Mouse (Mus musculus) large intestine, adult 2 months (tissue): ENCODE data around the gene Gm26938. TPM values are rescaled to one million over a fixed set of nuclear protein-coding genes. Genes with fewer than 3 reads are reported as not detected.
A peak's percentile ranks its signal among the peaks of the same experiment; 100 is the strongest.

Source experiments
- DNase-seq: peaks from one replicate; pipeline ENCODE4 v3.0.0-alpha.2; 2012; ENCODE audit warnings: low read depth, low spot score
- WGBS: fragments of 180-500 bp; shearing (Covaris S2); methylation state at CpG from one replicate; pipeline ENCODE4 v1.1.7; 2018; 5-methylcytosine and 5-hydroxymethylcytosine counted together
- polyA plus RNA-seq: library from polyadenylated mRNA; depleted of rRNA; stranded (reverse); fragments of >200 nt; gene quantifications from 2 replicates; pipeline ENCODE4 v1.2.3, GENCODE M21; 2012

The Gm26938 gene
- polyA plus RNA-seq, 1 experiment: not detected

DNA sequence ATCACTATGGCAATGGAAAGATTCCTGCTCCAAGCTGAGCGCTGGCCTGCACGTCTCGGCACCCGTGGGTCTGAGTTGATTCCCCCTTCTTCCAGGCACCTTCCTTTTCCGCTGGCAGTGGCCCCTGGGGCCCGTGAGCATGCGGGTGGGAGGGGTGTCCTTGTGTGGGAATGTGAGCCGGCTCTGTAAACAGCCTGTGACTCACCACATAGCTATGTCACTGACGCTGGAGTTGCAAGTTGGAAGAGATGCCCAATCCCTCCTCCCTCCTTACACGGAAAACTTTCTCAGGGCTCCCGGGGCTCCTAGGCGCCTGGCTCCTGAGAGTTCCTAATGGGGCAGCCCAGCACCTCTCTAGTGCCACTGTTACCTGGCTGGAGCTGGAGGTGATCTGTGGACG lies 29.3 kb downstream of the Gm26938 start:
- 7% methylated on average over 13 of the region's 13 CpGs for WGBS
- no peak for DNase-seq

- 63% methylated on average over 9 of the region's 9 CpGs for WGBS
- no peak for DNase-seq
These were observed 30.1 kb downstream of the Gm26938 start for GRCm38 (mm10) chr5:139796001-139796620.

DNA sequence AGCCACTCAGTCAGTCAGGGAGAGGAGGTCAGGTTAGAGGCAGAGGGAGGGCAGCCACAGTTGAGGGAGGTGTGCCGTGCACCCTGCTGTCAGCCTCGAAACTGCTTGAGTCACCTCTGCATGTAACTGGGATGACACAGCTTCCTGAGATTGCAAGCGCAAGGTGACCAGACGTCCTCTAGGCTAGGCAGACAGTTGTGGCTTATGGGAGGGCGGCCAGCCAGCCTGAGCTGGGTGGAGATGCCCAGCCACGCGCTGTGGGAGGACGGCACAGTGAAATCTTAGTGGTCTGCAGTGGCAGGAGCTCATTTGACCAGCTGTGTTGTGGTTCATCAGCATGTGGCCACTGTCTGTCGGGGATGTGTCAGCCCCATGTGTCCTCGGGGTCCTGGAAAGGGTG lies 31.3 kb downstream of the Gm26938 start:
- 40% methylated on average over 10 of the region's 10 CpGs for WGBS
- DNase-seq: no peak

DNA sequence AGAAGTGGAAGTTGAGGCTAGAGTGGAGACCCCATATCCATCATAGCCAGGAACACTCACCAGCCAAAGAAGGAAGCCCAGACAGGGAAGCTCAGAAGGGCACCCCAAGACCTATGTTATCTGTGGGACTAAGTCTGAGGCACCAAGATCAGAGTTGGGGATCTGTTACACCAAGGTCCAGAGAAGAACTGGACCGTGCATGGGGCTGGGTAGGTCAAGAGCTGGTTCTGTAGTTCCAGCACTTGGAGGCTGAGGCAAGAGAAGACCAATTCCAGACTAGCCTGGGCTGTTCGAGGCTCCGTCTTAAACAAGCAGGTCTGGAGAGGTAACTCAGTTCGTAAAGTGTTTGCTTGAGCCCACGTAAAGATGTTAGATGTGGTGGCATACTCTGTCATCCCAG lies 32.1 kb downstream of the Gm26938 start:
- WGBS: 61% methylated on average over 5 of the region's 5 CpGs
- DNase-seq: no peak

DNA sequence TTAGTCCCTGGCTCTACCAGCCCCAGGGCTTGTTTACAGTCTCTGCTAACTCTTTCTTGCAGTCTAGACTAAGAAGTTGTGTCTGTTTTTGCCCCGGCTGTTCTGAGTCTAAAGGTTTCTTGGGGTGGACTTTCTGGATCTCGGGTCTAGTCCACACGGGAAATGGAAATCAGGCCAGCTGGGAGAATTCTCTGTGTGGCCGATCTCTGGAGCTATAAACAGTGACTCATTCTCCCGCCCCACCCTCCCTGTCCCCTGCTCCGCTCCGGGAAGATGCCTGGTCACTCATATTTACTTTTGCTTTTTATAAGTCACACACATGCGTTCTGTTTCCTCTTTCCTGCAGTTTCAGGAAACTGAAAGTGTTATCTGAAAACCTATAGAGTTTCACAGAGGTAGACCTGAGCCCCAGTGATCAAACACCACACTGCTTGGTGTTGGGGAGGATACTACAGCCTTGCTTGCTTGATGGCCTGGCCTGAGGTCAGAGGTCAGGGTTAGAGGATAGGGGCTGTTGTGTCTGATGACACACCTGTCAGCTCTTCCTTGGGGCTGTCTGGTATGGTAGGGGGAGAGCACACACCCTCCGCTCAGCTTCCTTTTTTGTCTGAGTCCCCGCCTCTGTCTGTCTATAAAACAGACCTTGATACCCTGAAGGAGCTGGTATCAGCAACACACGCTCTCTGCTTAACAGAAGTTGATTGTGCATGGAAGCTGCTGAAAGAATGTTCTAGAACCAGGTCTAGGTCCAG lies 32.7 kb downstream of the Gm26938 start:
- DNase-seq: peak; percentile 88
- 3% methylated on average over 11 of the region's 11 CpGs for WGBS

DNA sequence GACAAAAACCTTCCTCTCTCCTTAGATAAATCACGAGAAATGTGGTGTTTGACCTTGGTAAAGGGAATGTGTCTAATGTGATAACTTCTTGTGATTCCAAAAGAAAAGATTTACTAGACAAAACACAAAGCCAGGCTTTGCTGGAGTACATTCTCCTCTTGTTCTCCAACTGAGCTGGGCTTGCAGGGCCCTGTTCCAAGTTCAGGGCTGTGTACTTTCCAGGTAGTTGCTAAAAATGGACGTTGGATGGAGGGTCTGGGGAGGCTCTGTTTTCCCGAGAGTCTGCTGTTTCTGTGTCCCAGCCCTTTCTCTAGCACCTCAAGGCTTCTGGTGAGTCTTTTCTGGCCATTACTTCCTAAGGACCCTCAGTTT lies 33.3 kb downstream of the Gm26938 start:
- DNase-seq: no peak
- 5% methylated on average over 3 of the region's 3 CpGs for WGBS

DNA sequence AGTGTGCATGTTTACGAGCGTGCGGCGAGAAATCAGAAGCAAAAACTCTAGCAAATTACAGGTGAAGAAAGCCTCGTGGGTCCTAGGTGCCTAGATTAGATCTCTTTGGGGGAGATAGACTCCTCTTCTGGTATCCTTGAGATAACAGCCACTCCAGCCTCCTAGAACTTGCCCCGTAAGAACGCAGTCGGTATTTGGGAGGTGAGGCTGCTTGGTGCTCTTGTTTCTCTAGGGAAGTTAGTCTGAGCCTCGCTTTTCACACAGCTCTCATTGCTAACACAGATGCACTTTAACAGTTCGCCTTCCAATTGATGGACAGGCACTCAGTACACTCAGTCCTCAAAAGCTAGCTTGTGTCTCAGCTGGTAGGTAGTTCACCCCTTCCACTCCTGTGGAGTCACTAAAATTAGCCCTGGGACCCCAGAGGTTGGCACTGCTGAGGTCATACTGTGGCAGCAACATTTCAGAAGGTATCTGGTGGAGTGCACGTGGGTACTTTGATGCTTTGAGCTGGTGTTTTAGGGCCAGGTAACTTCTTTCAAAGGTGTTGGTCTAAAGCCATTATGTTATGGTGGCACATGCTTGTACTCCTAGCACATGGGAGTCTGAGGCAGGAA lies 33.9 kb downstream of the Gm26938 start:
- 5% methylated on average over 11 of the region's 11 CpGs for WGBS
- DNase-seq: no peak

GRCm38 (mm10) chr5:139791227-139792158 lies 34.7 kb downstream of the Gm26938 start, which contains the start of gene Mafk:
TSS of gene Mafk (plus strand) at chr5:139791513.
- DNase-seq: no peak
- under 1% methylated on average over 92 of the region's 92 CpGs for WGBS

DNA sequence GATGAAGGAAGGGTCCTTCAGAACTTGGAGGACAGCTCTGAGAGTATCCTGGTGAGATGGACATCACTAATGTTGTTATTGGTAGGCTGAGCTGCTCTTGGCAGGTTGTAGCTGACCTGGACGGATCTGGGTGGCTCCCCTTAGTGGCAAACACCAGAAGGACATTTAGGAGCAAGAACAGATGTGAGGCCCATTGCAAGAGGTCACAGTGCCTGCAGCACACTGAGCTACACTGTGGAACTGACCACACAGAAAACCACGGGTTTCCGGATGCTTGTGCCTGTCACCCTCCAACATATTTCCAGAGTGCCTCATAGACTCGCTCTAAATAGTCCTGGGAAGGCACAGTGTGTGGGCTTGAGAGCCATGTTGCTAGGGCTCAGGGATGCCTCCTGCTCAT lies 36.7 kb downstream of the Gm26938 start:
- no peak for DNase-seq
- 49% methylated on average over 4 of the region's 4 CpGs for WGBS

DNA sequence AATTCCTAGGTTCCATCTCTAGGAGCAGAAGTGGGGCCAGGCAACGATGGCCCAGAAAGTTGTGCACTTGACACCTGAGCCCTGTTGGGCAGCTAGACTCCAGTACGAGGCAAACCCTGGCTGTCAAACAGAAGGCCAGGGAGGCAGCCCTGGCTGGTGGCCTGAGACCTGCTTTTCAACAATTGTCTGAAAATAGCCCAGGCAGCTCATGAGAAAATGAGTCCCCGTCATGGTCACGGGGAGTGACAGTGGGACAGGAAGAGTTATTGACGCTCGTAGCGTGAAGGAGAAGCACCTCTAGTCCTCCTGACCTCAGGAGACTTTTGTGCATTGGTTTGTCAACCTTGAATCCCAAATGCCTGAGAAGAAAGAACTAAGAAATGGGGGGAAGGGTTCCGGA lies 44.8 kb downstream of the Gm26938 start:
- DNase-seq: no peak
- WGBS: 74% methylated on average over 8 of the region's 8 CpGs

GRCm38 (mm10) chr5:139776966-139777365 lies 49.2 kb downstream of the Gm26938 start:
- no peak for DNase-seq
- WGBS: 72% methylated on average over 5 of the region's 5 CpGs

DNA sequence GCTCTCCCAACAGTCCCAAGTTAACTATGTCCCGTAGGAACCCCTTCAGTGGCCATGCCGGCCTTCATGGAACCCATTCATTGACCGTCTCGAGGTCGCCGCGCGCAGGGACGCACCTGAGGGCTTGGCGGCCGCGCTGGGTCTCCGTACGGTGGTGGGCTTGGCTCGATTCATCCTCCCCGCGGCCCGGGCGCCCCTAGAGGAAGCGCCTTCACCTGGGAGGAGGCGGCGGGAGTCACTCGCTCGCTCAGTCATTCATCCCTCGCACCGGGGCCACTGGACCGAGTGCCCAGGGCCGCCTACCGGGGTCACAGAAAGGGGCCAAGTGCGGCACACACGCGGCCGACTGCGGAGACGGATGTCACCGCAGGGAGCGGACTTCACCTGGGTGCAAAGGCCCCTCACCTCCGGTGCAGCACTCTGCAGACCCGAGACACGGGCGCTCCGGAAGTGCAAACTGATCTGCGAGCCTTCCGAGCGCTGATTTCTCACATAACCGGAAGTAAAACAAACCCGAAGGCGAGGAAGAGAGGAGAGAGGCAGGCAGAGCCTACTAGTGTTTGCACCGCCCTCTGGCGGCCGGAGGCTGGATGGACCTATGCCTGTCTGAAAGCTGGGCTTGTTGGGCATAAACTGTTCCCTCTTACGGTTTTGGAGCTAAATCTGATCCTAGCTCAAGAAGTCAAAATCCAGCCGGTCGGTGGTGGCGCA lies 50.8 kb downstream of the Gm26938 start, which contains the start of gene Ints1:
Ints1 (minus strand) TSS at position 459 of the 711 bp plus-strand sequence.
- peak; percentile 94 for DNase-seq
- under 1% methylated on average over 55 of the region's 55 CpGs for WGBS

- 95% methylated on average over 8 of the region's 8 CpGs for WGBS
- DNase-seq: no peak
These were observed 58.0 kb downstream of the Gm26938 start for GRCm38 (mm10) chr5:139768216-139768615.

GRCm38 (mm10) chr5:139764296-139764695 lies 61.9 kb downstream of the Gm26938 start:
- WGBS: 77% methylated on average over 11 of the region's 11 CpGs
- no peak for DNase-seq

GRCm38 (mm10) chr5:139758096-139758495 lies 68.1 kb downstream of the Gm26938 start:
- WGBS: 88% methylated on average over 16 of the region's 16 CpGs
- no peak for DNase-seq
